Mouse (Mus musculus) ES-E14 (cell line): Measurements from ENCODE around the gene Ldah. TPM values are rescaled to one million over a fixed set of nuclear protein-coding genes. Genes with fewer than 3 reads are reported as not detected.
A peak's percentile ranks its signal among the peaks of the same experiment; 100 is the strongest.

Experiments
- DNase-seq: peaks from one replicate; pipeline ENCODE4 v3.0.0-alpha.2; 2013; ENCODE audit warnings: low read depth, low spot score
- H3K27ac ChIP-seq: 2 replicates; pipeline ENCODE4 v1.5.1; 2012; ENCODE audit warnings: low read depth, mild to moderate bottlenecking, low read length, moderate library complexity, mixed read lengths; ENCODE audit not compliant: poor library complexity, insufficient read depth, severe bottlenecking
- H3K36me3 ChIP-seq: 2 replicates; pipeline ENCODE4 v1.6.1; 2012; ENCODE audit warnings: mild to moderate bottlenecking, low read length, moderate library complexity, mixed read lengths; ENCODE audit not compliant: control insufficient read depth, poor library complexity, insufficient read depth, severe bottlenecking
- H3K4me1 ChIP-seq, 2 experiments: fragments of 150-350 bp in 1 of 2; sonication (generic) in 1 of 2; 2 replicates each; pipeline ENCODE4 v1.6.1; 2012; ENCODE audit warnings: low read length in 2 of 2, mild to moderate bottlenecking in 1 of 2, mixed read lengths in 1 of 2; ENCODE audit not compliant: control insufficient read depth in 2 of 2, insufficient read depth in 2 of 2, poor library complexity in 1 of 2
- H3K4me3 ChIP-seq, 2 experiments: fragments of 150-350 bp in 1 of 2; sonication (generic) in 1 of 2; 2 replicates each; pipeline ENCODE4 v1.5.1; 2012; ENCODE audit warnings: low read length in 2 of 2, low read depth in 1 of 2, mild to moderate bottlenecking in 1 of 2, mixed read lengths in 1 of 2; ENCODE audit not compliant: insufficient read depth in 1 of 2, poor library complexity in 1 of 2, severe bottlenecking in 1 of 2
- H3K9ac ChIP-seq: 2 replicates; pipeline ENCODE4 v1.6.1; 2012; ENCODE audit warnings: low read depth, mild to moderate bottlenecking, low read length, mixed read lengths; ENCODE audit not compliant: poor library complexity, insufficient read depth, severe bottlenecking
- H3K9me3 ChIP-seq: fragments of 150-350 bp; sonication (generic); 2 replicates; pipeline ENCODE4 v1.6.1; 2012; ENCODE audit warnings: low read depth, mild to moderate bottlenecking, low read length; ENCODE audit not compliant: control insufficient read depth, insufficient read depth
- CHD2 ChIP-seq: IDR thresholded peaks from 2 replicates; pipeline ENCODE4 v1.6.1; 2014; ENCODE audit warnings: mild to moderate bottlenecking, low read depth, low read length, inconsistent platforms
- HCFC1 ChIP-seq: IDR thresholded peaks from 2 replicates; pipeline ENCODE4 v1.6.1; 2012; ENCODE audit warnings: low read length, inconsistent platforms, borderline replicate concordance; ENCODE audit not compliant: insufficient read depth
- MAFK ChIP-seq: IDR thresholded peaks from 2 replicates; pipeline ENCODE4 v1.6.1; 2014; ENCODE audit warnings: mild to moderate bottlenecking, low read depth, low read length, inconsistent platforms; ENCODE audit not compliant: insufficient read depth
- ZC3H11A ChIP-seq: IDR thresholded peaks from 2 replicates; pipeline ENCODE4 v1.6.1; 2012; ENCODE audit warnings: low read depth, mild to moderate bottlenecking, inconsistent platforms, low read length, borderline replicate concordance
- ZNF384 ChIP-seq: IDR thresholded peaks from 2 replicates; pipeline ENCODE4 v1.6.1; 2012; ENCODE audit warnings: low read depth, low read length, inconsistent platforms
- in situ Hi-C, 2 experiments: fragments of 600-800 bp; cut with MboI; formaldehyde crosslinking; loops; one replicate each; pipeline ENCODE4 v1.15.1; 2025; ENCODE audit warnings: low sequenced_read_pairs in 2 of 2, inconsistent platforms in 1 of 2; ENCODE audit not compliant: unreplicated experiment in 2 of 2
- total RNA-seq: library from RNA; depleted of rRNA; stranded (reverse); fragments of 300-350 nt; gene quantifications from 2 replicates; pipeline ENCODE4 v1.2.3, GENCODE M21; 2012; rRNA removed

The Ldah gene
- total RNA-seq, 1 experiment, result 27.4 TPM

- H3K9ac ChIP-seq, result no peak overlapping the region
- peaks cover 37% of the 10 kb centered on the region; the same call in 1 of the 2 replicates for H3K36me3 ChIP-seq
- no peak for TF ChIP-seq MAFK
- TF ChIP-seq CHD2, result no peak
- no peak for TF ChIP-seq HCFC1
- no peak for TF ChIP-seq ZNF384
- no peak for TF ChIP-seq ZC3H11A
- no peaks in the 10 kb centered on the region for H3K9me3 ChIP-seq
- H3K4me1 ChIP-seq, result no peaks in the 10 kb centered on the region
- H3K27ac ChIP-seq, result peak overlapping the region; percentile 37; the same call in 1 of the 2 replicates
- H3K4me3 ChIP-seq, result no peak overlapping the region
- in situ Hi-C loops, result no loop called here
- no peak for DNase-seq
These were observed 123.7 kb downstream of the Ldah start for GRCm38 (mm10) chr12:8331489-8332173.

GRCm38 (mm10) chr12:8332174-8332542 lies 124.3 kb downstream of the Ldah start:
- H3K27ac ChIP-seq, result no peak overlapping the region
- DNase-seq, result no peak
- no peak overlapping the region for H3K4me3 ChIP-seq
- H3K9me3 ChIP-seq, result no peaks in the 10 kb centered on the region
- TF ChIP-seq MAFK (no peak), HCFC1 (no peak), ZC3H11A (no peak), ZNF384 (no peak)
- no peak overlapping the region for H3K9ac ChIP-seq
- in situ Hi-C loops, result no loop called here
- H3K4me1 ChIP-seq, result no peaks in the 10 kb centered on the region
- peaks cover 39% of the 10 kb centered on the region; the same call in 1 of the 2 replicates for H3K36me3 ChIP-seq

GRCm38 (mm10) chr12:8333617-8334016 lies 125.7 kb downstream of the Ldah start:
- in situ Hi-C loops, result no loop called here
- Histone ChIP-seq H3K4me3 (no peak overlapping the region), H3K27ac (no peak overlapping the region), H3K9ac (no peak overlapping the region), H3K4me1 (no peaks in the 10 kb centered on the region), H3K36me3 (peaks cover 39% of the 10 kb centered on the region; the same call in 1 of the 2 replicates), H3K9me3 (no peaks in the 10 kb centered on the region)
- TF ChIP-seq MAFK, result no peak
- no peak for TF ChIP-seq ZC3H11A
- no peak for TF ChIP-seq ZNF384
- no peak for TF ChIP-seq CHD2
- no peak for DNase-seq

GRCm38 (mm10) chr12:8334261-8334660 lies 126.4 kb downstream of the Ldah start:
- no peak for DNase-seq
- in situ Hi-C loops, result no loop called here
- H3K9me3 ChIP-seq, result no peaks in the 10 kb centered on the region
- H3K36me3 ChIP-seq, result peaks cover 40% of the 10 kb centered on the region; the same call in 1 of the 2 replicates
- H3K4me1 ChIP-seq, result peaks cover 0 to 5% of the 10 kb centered on the region in 2 experiments; a peak in 1 of 4 replicates
- no peak overlapping the region for H3K27ac ChIP-seq
- TF ChIP-seq ZNF384 (no peak), MAFK (no peak), HCFC1 (no peak), ZC3H11A (no peak), CHD2 (no peak)
- H3K9ac ChIP-seq, result no peak overlapping the region
- no peak overlapping the region for H3K4me3 ChIP-seq

Other genes starting within 250 kb of the Ldah start
- gene Apob, start 230.5 kb upstream of the Ldah start, total RNA-seq, result 1.2 and 1.7 TPM in 2 replicates
- gene Gdf7, start 93.8 kb downstream of the Ldah start, total RNA-seq, result 0.71 and 1.7 TPM in 2 replicates
- gene Hs1bp3, start 105.3 kb downstream of the Ldah start, total RNA-seq, result 7.7 and 7.9 TPM in 2 replicates